Mouse (Mus musculus): Measurements from ENCODE around the gene Meltf. TPM values are rescaled to one million over a fixed set of nuclear protein-coding genes. Genes with fewer than 3 reads are reported as not detected.

Gene Meltf
- polyA plus RNA-seq, 1 experiment from 2014 or later, result 33.6 TPM

GRCm38 (mm10) chr16:31898546-31899326 lies 20.1 kb downstream of the Meltf start:
- WGBS, result 87% methylated on average over 18 of the region's 18 CpGs
- no peak; the same call in 1 of the 2 replicates for ATAC-seq
- H3K27me3 ChIP-seq (replicated peaks), result no peaks in the 10 kb centered on the region
- H3K9ac ChIP-seq, result no peak overlapping the region
- H3K4me1 ChIP-seq (replicated peaks), result 0 out of 2 replicates have a peak, but pooled peaks cover 4% of the 10 kb centered on the region
- no peaks in the 10 kb centered on the region for H3K36me3 ChIP-seq
- no peaks in the 10 kb centered on the region for H3K9me3 ChIP-seq
- H3K27ac ChIP-seq, result no peak overlapping the region
- no peak overlapping the region for H3K4me2 ChIP-seq (replicated peaks)
- H3K4me3 ChIP-seq (replicated peaks), result no peak overlapping the region

GRCm38 (mm10) chr16:31901886-31902285 lies 23.3 kb downstream of the Meltf start:
- 83% methylated on average over 1 of the region's 1 CpGs for WGBS
- Histone ChIP-seq H3K27ac (no peak overlapping the region), H3K36me3 (no peaks in the 10 kb centered on the region)

GRCm38 (mm10) chr16:31903239-31903638 lies 24.6 kb downstream of the Meltf start:
- no peaks in the 10 kb centered on the region for H3K27me3 ChIP-seq (replicated peaks)
- H3K4me1 ChIP-seq (replicated peaks), result peaks cover 15% of the 10 kb centered on the region; the same call in 1 of the 2 replicates
- H3K4me2 ChIP-seq (replicated peaks), result no peak overlapping the region
- no peak overlapping the region for H3K27ac ChIP-seq
- no peak overlapping the region for H3K9ac ChIP-seq
- ATAC-seq, result no peak
- no peaks in the 10 kb centered on the region for H3K36me3 ChIP-seq
- no peaks in the 10 kb centered on the region for H3K9me3 ChIP-seq
- 86% methylated on average over 8 of the region's 8 CpGs for WGBS
- H3K4me3 ChIP-seq (replicated peaks), result no peak overlapping the region

More at GRCm38 (mm10) chr16:31901886-31902285, 23.3 kb downstream of the Meltf start:
- ATAC-seq, result no peak
- Histone ChIP-seq H3K27me3 (replicated peaks) (no peaks in the 10 kb centered on the region), H3K4me2 (replicated peaks) (no peak overlapping the region), H3K9me3 (no peaks in the 10 kb centered on the region), H3K4me3 (replicated peaks) (no peak overlapping the region), H3K9ac (no peak overlapping the region), H3K4me1 (replicated peaks) (peaks cover 16% of the 10 kb centered on the region; the same call in 1 of the 2 replicates)

GRCm38 (mm10) chr16:31905331-31905730 lies 26.7 kb downstream of the Meltf start:
- Histone ChIP-seq H3K4me2 (replicated peaks) (no peak overlapping the region), H3K4me3 (replicated peaks) (no peak overlapping the region), H3K27me3 (replicated peaks) (no peaks in the 10 kb centered on the region), H3K9me3 (no peaks in the 10 kb centered on the region), H3K4me1 (replicated peaks) (peaks cover 15% of the 10 kb centered on the region; the same call in 1 of the 2 replicates), H3K36me3 (no peaks in the 10 kb centered on the region), H3K27ac (no peak overlapping the region), H3K9ac (no peak overlapping the region)
- 67% methylated on average over 4 of the region's 4 CpGs for WGBS
- ATAC-seq, result no peak

GRCm38 (mm10) chr16:31905891-31906825 lies 27.5 kb downstream of the Meltf start:
- WGBS, result 26% methylated on average over 20 of the region's 20 CpGs
- Histone ChIP-seq H3K4me3 (replicated peaks) (peak overlapping the region; percentile 29), H3K9ac (no peak overlapping the region; the same call in 1 of the 2 replicates), H3K4me2 (replicated peaks) (peak overlapping the region; percentile 62), H3K36me3 (no peaks in the 10 kb centered on the region), H3K27ac (0 out of 2 replicates have a peak overlapping the region, but pooled peaks have one; percentile 9), H3K9me3 (no peaks in the 10 kb centered on the region), H3K27me3 (replicated peaks) (no peaks in the 10 kb centered on the region), H3K4me1 (replicated peaks) (peaks cover 15% of the 10 kb centered on the region; the same call in 1 of the 2 replicates)
- peak; percentile 75 for ATAC-seq

- 10% methylated on average over 9 of the region's 9 CpGs for WGBS
- H3K4me1 ChIP-seq (replicated peaks), result peaks cover 15% of the 10 kb centered on the region; the same call in 1 of the 2 replicates
- H3K9me3 ChIP-seq, result no peaks in the 10 kb centered on the region
- H3K4me2 ChIP-seq (replicated peaks), result peak overlapping the region; percentile 62
- H3K4me3 ChIP-seq (replicated peaks), result peak overlapping the region; percentile 29
- peak; percentile 60; the same call in 1 of the 2 replicates for ATAC-seq
- no peaks in the 10 kb centered on the region for H3K36me3 ChIP-seq
- no peak overlapping the region for H3K27ac ChIP-seq
- H3K9ac ChIP-seq, result no peak overlapping the region; the same call in 1 of the 2 replicates
- no peaks in the 10 kb centered on the region for H3K27me3 ChIP-seq (replicated peaks)
Measured at GRCm38 (mm10) chr16:31906896-31907295, 28.3 kb downstream of the Meltf start.

- Histone ChIP-seq H3K36me3 (no peaks in the 10 kb centered on the region), H3K4me3 (replicated peaks) (no peak overlapping the region), H3K9ac (no peak overlapping the region), H3K4me1 (replicated peaks) (peaks cover 15% of the 10 kb centered on the region; the same call in 1 of the 2 replicates), H3K9me3 (no peaks in the 10 kb centered on the region), H3K27me3 (replicated peaks) (no peaks in the 10 kb centered on the region), H3K27ac (no peak overlapping the region), H3K4me2 (replicated peaks) (no peak overlapping the region)
- 61% methylated on average over 11 of the region's 11 CpGs for WGBS
- ATAC-seq, result no peak
Measured at GRCm38 (mm10) chr16:31908959-31909358, 30.3 kb downstream of the Meltf start.

GRCm38 (mm10) chr16:31910281-31910847 lies 31.8 kb downstream of the Meltf start:
- WGBS, result 48% methylated on average over 10 of the region's 10 CpGs

GRCm38 (mm10) chr16:31917776-31918175 lies 39.2 kb downstream of the Meltf start:
- no peaks in the 10 kb centered on the region for H3K9me3 ChIP-seq
- no peaks in the 10 kb centered on the region for H3K36me3 ChIP-seq
- WGBS, result 50% methylated on average over 11 of the region's 11 CpGs
- peak overlapping the region; percentile 30; the same call in 1 of the 2 replicates for H3K9ac ChIP-seq
- peak; percentile 92 for ATAC-seq
- no peaks in the 10 kb centered on the region for H3K27me3 ChIP-seq (replicated peaks)
- H3K4me2 ChIP-seq (replicated peaks), result peak overlapping the region; percentile 56
- H3K4me3 ChIP-seq (replicated peaks), result no peak overlapping the region
- 0 out of 2 replicates have a peak, but pooled peaks cover 3% of the 10 kb centered on the region for H3K4me1 ChIP-seq (replicated peaks)
- no peak overlapping the region for H3K27ac ChIP-seq

More at GRCm38 (mm10) chr16:31910281-31910847, 31.8 kb downstream of the Meltf start:
- no peaks in the 10 kb centered on the region for H3K36me3 ChIP-seq
- H3K9me3 ChIP-seq, result no peaks in the 10 kb centered on the region
- H3K4me2 ChIP-seq (replicated peaks), result no peak overlapping the region
- H3K27ac ChIP-seq, result no peak overlapping the region
- H3K4me3 ChIP-seq (replicated peaks), result no peak overlapping the region
- H3K27me3 ChIP-seq (replicated peaks), result no peaks in the 10 kb centered on the region
- H3K4me1 ChIP-seq (replicated peaks), result peaks cover 15% of the 10 kb centered on the region; the same call in 1 of the 2 replicates
- H3K9ac ChIP-seq, result no peak overlapping the region
- peak; percentile 51 for ATAC-seq

- peak overlapping the region; percentile 11; the same call in 1 of the 2 replicates for H3K4me3 ChIP-seq (replicated peaks)
- 3% methylated on average over 14 of the region's 14 CpGs for WGBS
- H3K27ac ChIP-seq, result 0 out of 2 replicates have a peak overlapping the region, but pooled peaks have one; percentile 27
- no peaks in the 10 kb centered on the region for H3K36me3 ChIP-seq
- peak overlapping the region; percentile 56 for H3K4me2 ChIP-seq (replicated peaks)
- peak overlapping the region; percentile 30; the same call in 1 of the 2 replicates for H3K9ac ChIP-seq
- ATAC-seq, result peak; percentile 76
- no peaks in the 10 kb centered on the region for H3K27me3 ChIP-seq (replicated peaks)
- 0 out of 2 replicates have a peak, but pooled peaks cover 3% of the 10 kb centered on the region for H3K4me1 ChIP-seq (replicated peaks)
- H3K9me3 ChIP-seq, result no peaks in the 10 kb centered on the region
Measured at GRCm38 (mm10) chr16:31918248-31918724, 39.7 kb downstream of the Meltf start.

- Histone ChIP-seq H3K9me3 (no peaks in the 10 kb centered on the region), H3K4me2 (replicated peaks) (no peak overlapping the region), H3K36me3 (no peaks in the 10 kb centered on the region), H3K9ac (no peak overlapping the region), H3K4me3 (replicated peaks) (no peak overlapping the region), H3K4me1 (replicated peaks) (no peaks in the 10 kb centered on the region), H3K27ac (no peak overlapping the region), H3K27me3 (replicated peaks) (no peaks in the 10 kb centered on the region)
- no peak for ATAC-seq
- WGBS, result 69% methylated on average over 6 of the region's 6 CpGs
Measured at GRCm38 (mm10) chr16:31924368-31924767, 45.8 kb downstream of the Meltf start.

Measured in intestine, embryonic 15.5 days (tissue).